Mouse (Mus musculus) lung, postnatal 0 days (tissue): ENCODE data around the gene Sumf1.

Experiments
- CTCF ChIP-seq: IDR thresholded peaks from 2 replicates; pipeline ENCODE4 v1.5.1; 2016; ENCODE audit warnings: antibody characterized with exemption, mild to moderate bottlenecking
- EP300 ChIP-seq: IDR thresholded peaks from 2 replicates; pipeline ENCODE4 v1.6.1; 2016; ENCODE audit warnings: antibody characterized with exemption, mild to moderate bottlenecking, control low read depth

- TF ChIP-seq CTCF (no peak), EP300 (no peak)
Observed at GRCm38 (mm10) chr6:108179087-108179486, 6.3 kb downstream of the Sumf1 start.
